Comparison of ENCODE assay signal across 9 mouse cellular contexts in genomic region chr6:121498819-121499535, GRCm38 (mm10). TPM values are rescaled to one million over a fixed set of nuclear protein-coding genes. Genes with fewer than 3 reads are reported as not detected.
DNase-seq lines count a peak whose midpoint lies in the region; ATAC-seq and TF ChIP-seq lines count a peak whose summit lies in the region.
"Had no signal": no experiment of that assay in that cellular context is flagged by ENCODE, and none has a peak within 500 bp of the region (broad histone marks: within the 10 kb centered on the region; RNA-seq: fewer than 3 reads in every experiment).

No protein-coding gene starts in this region.

- no peak overlapping the region for H3K27ac ChIP-seq in lung, embryonic 14.5 days (ENCODE audit: low read depth)
- no peak overlapping the region for H3K27ac ChIP-seq in embryonic facial prominence, embryonic 12.5 days
- peak overlapping the region; percentile 77 for H3K27ac ChIP-seq in layer of hippocampus, adult 2 months
- H3K27ac ChIP-seq in olfactory bulb, adult 2 months (ENCODE audit: insufficient read depth, low read depth, low read length) = peak overlapping the region; percentile 20; the same call in 1 of the 2 replicates

- TF ChIP-seq CTCF in lung, embryonic 14.5 days (IDR thresholded peaks at IDR 0.05; ENCODE audit: low read depth) = no peak
- TF ChIP-seq CTCF in layer of hippocampus, adult 2 months (conservative IDR thresholded peaks at IDR 0.05) = no peak
- no peak for TF ChIP-seq CTCF in olfactory bulb, adult 2 months (IDR thresholded peaks at IDR 0.05; ENCODE audit: insufficient read depth, low read depth, low read length)

- no peak overlapping the region for H3K9ac ChIP-seq in lung, embryonic 14.5 days
- no peak overlapping the region for H3K9ac ChIP-seq in embryonic facial prominence, embryonic 12.5 days

- no peak overlapping the region for H3K4me3 ChIP-seq in lung, embryonic 14.5 days (ENCODE audit: low read depth, low read length)
- H3K4me3 ChIP-seq in embryonic facial prominence, embryonic 12.5 days = no peak overlapping the region
- no peak overlapping the region for H3K4me3 ChIP-seq in layer of hippocampus, adult 2 months
- H3K4me3 ChIP-seq in olfactory bulb, adult 2 months (ENCODE audit: insufficient read depth, low read depth, low read length) = no peak overlapping the region

- ATAC-seq in lung, embryonic 14.5 days (ENCODE audit: insufficient read depth) = peak; percentile 65; the same call in 1 of the 2 replicates
- ATAC-seq in embryonic facial prominence, embryonic 12.5 days (ENCODE audit: insufficient number of reproducible peaks, insufficient read depth, low FRiP score, low TSS enrichment) = no peak

- no peak overlapping the region for H3K4me2 ChIP-seq in lung, embryonic 14.5 days
- 0 out of 2 replicates have a peak overlapping the region, but pooled peaks have one; percentile 4 for H3K4me2 ChIP-seq in embryonic facial prominence, embryonic 12.5 days (replicated peaks)

- peak; percentile 34 for DNase-seq in lung, embryonic 14.5 days
- DNase-seq in lung, postnatal 4 days = no peak
- DNase-seq in layer of hippocampus, adult 2 months (ENCODE audit: low spot score in 2 of 2) = peak; percentile 31 to 46
- no peak for DNase-seq in c-Kit-positive CD71-positive TER-119-positive erythroid progenitor cells, embryonic 14.5 days (ENCODE audit: low spot score)
- DNase-seq in heart, adult 18-20 months = no peak
- no peak for DNase-seq in gastrocnemius, postnatal 10 days
- DNase-seq: cerebellum, adult 18-20 months had no signal

- no peaks in the 10 kb centered on the region for H3K4me1 ChIP-seq in lung, embryonic 14.5 days (ENCODE audit: insufficient read depth)
- H3K4me1 ChIP-seq in embryonic facial prominence, embryonic 12.5 days = 0 out of 2 replicates have a peak, but pooled peaks cover 3% of the 10 kb centered on the region
- peaks cover 4% of the 10 kb centered on the region; the same call in 1 of the 2 replicates for H3K4me1 ChIP-seq in olfactory bulb, adult 2 months (ENCODE audit: control insufficient read depth, insufficient read depth, low read length)

- no peaks in the 10 kb centered on the region for H3K9me3 ChIP-seq in lung, embryonic 14.5 days (ENCODE audit: low read depth, low read length)
- H3K9me3 ChIP-seq in embryonic facial prominence, embryonic 12.5 days = no peaks in the 10 kb centered on the region

- TF ChIP-seq POLR2A in olfactory bulb, adult 2 months (IDR thresholded peaks at IDR 0.05; ENCODE audit: insufficient read depth, low read depth, low read length) = no peak

- no peaks in the 10 kb centered on the region for H3K36me3 ChIP-seq in lung, embryonic 14.5 days (ENCODE audit: insufficient read depth)
- H3K36me3 ChIP-seq in embryonic facial prominence, embryonic 12.5 days = no peaks in the 10 kb centered on the region

- H3K27me3 ChIP-seq in lung, embryonic 14.5 days (ENCODE audit: insufficient read depth, low read length) = no peaks in the 10 kb centered on the region
- H3K27me3 ChIP-seq in embryonic facial prominence, embryonic 12.5 days = no peaks in the 10 kb centered on the region

- 15% methylated on average over 9 of the region's 9 CpGs for WGBS in lung, embryonic 14.5 days
- WGBS in embryonic facial prominence, embryonic 12.5 days = 18% methylated on average over 9 of the region's 9 CpGs
- 36% methylated on average over 9 of the region's 9 CpGs for WGBS in olfactory bulb, adult 2 months

RNA-seq across cellular contexts. Expression of gene Iqsec3, which starts 25.5 kb away (rescaled TPM):
- polyA plus RNA-seq in lung, embryonic 14.5 days (2014; fragmentation: Nextera tagmentation; extraction: Ambion mirVana) = not detected in 2 replicates
- polyA plus RNA-seq in embryonic facial prominence, embryonic 12.5 days (2016; fragmentation: Nextera tagmentation; extraction: Ambion mirVana) = 0.19 and 0.28 TPM in 2 replicates
- 100 to 1,000 TPM; 135 TPM for total RNA-seq in layer of hippocampus, adult 2 months (2021)
- polyA plus RNA-seq in olfactory bulb, adult 2 months (2012; ENCODE audit: insufficient read depth, insufficient read length, low replicate concordance, missing spikeins) = not detected in 2 replicates
- total RNA-seq in heart, adult 18-20 months (2021) = under 1 TPM; 0.41 to 0.62 TPM
- total RNA-seq in gastrocnemius, postnatal 10 days (2021) = 1 to 10 TPM; 4.5 to 7.8 TPM

Comparison
In these comparisons a context has a peak if more than half of its experiments do, and no peak if none do; other contexts are left out.
1. DNase-seq: peak in lung, embryonic 14.5 days (single experiment) and layer of hippocampus, adult 2 months (2 of 2); none in lung, postnatal 4 days (0 of 2), c-Kit-positive CD71-positive TER-119-positive erythroid progenitor cells, embryonic 14.5 days (single experiment), heart, adult 18-20 months (0 of 2) and gastrocnemius, postnatal 10 days (single experiment).
2. H3K27ac ChIP-seq: peak in layer of hippocampus, adult 2 months (single experiment) and olfactory bulb, adult 2 months (single experiment); none in lung, embryonic 14.5 days (single experiment) and embryonic facial prominence, embryonic 12.5 days (single experiment).
3. RNA of gene Iqsec3, which starts 25.5 kb away (total RNA-seq): 135 TPM in layer of hippocampus, adult 2 months; 4.5 to 7.8 TPM in gastrocnemius, postnatal 10 days and 0.41 to 0.62 TPM in heart, adult 18-20 months; every median in the first group is over 10 times any median in the second.